Mouse (Mus musculus): ENCODE data around the gene Dnmt3l. TPM values are rescaled to one million over a fixed set of nuclear protein-coding genes. Genes with fewer than 3 reads are reported as not detected.

Dnmt3l gene
- total RNA-seq, 1 experiment from 2014 or later, result 0.87 TPM

Other genes starting within 250 kb of the Dnmt3l start
- not detected in 2 replicates for gene Gm9639, start 246.9 kb upstream of the Dnmt3l start, total RNA-seq (2017)
- not detected in 2 replicates for gene Gm19668, start 242.8 kb upstream of the Dnmt3l start, total RNA-seq (2017)
- gene Gm9507, start 230.1 kb upstream of the Dnmt3l start, total RNA-seq (2017), result not detected in 2 replicates
- not detected in 2 replicates for gene Gm2696, start 227.3 kb upstream of the Dnmt3l start, total RNA-seq (2017)
- not detected in 2 replicates for gene Krtap10-4, start 214.9 kb upstream of the Dnmt3l start, total RNA-seq (2017)
- not detected in 2 replicates for gene Krtap10-10, start 206.0 kb upstream of the Dnmt3l start, total RNA-seq (2017)
- gene Gm36176, start 195.1 kb upstream of the Dnmt3l start, total RNA-seq (2017), result not detected in 2 replicates
- gene Gm10318, start 189.1 kb upstream of the Dnmt3l start, total RNA-seq (2017), result not detected in 2 replicates
- gene Gm3285, start 180.0 kb upstream of the Dnmt3l start, total RNA-seq (2017), result not detected in 2 replicates
- 0.23 TPM in 1 of 2 replicates, not detected in the other for gene Lrrc3, start 139.4 kb upstream of the Dnmt3l start, total RNA-seq (2017)
- gene Trpm2, start 71.4 kb upstream of the Dnmt3l start, total RNA-seq (2017), result 1.4 and 4.2 TPM in 2 replicates
- 10.5 and 12.6 TPM in 2 replicates for gene 1810043G02Rik, start 63.4 kb upstream of the Dnmt3l start, total RNA-seq (2017)
- 42.8 and 43.8 TPM in 2 replicates for gene Pfkl, start 31.9 kb upstream of the Dnmt3l start, total RNA-seq (2017)
- not detected in 2 replicates for gene Aire, start 1.7 kb downstream of the Dnmt3l start, total RNA-seq (2017)
- gene Icosl, start 27.4 kb downstream of the Dnmt3l start, total RNA-seq (2017), result 0.73 and 1.0 TPM in 2 replicates
- gene D10Jhu81e, start 127.8 kb downstream of the Dnmt3l start, total RNA-seq (2017), result 84.9 and 97.8 TPM in 2 replicates
- 29.2 and 32.2 TPM in 2 replicates for gene Pwp2, start 143.2 kb downstream of the Dnmt3l start, total RNA-seq (2017)
- gene Trappc10, start 202.7 kb downstream of the Dnmt3l start, total RNA-seq (2017), result 27.8 and 29.0 TPM in 2 replicates

Measured in common myeloid progenitor, adult 5-6 weeks (primary cell).